Mouse (Mus musculus) olfactory bulb, adult 2 months (tissue): ENCODE data around the gene Vps8. TPM values are rescaled to one million over a fixed set of nuclear protein-coding genes. Genes with fewer than 3 reads are reported as not detected.

Experiments
- H3K27ac ChIP-seq: fragments of 200-500 bp; 2 replicates; pipeline ENCODE4 v1.5.1; 2012; ENCODE audit warnings: low read depth, low read length; ENCODE audit not compliant: insufficient read depth
- H3K4me1 ChIP-seq: fragments of 200-500 bp; 2 replicates; pipeline ENCODE4 v1.6.1; 2012; ENCODE audit warnings: low read length; ENCODE audit not compliant: control insufficient read depth, insufficient read depth
- H3K4me3 ChIP-seq: fragments of 200-500 bp; 2 replicates; pipeline ENCODE4 v1.5.1; 2012; ENCODE audit warnings: mild to moderate bottlenecking, low read depth, low read length, moderate library complexity; ENCODE audit not compliant: insufficient read depth
- CTCF ChIP-seq: fragments of 200-500 bp; IDR thresholded peaks from 2 replicates; pipeline ENCODE4 v1.5.1; 2012; ENCODE audit warnings: low read depth, mild to moderate bottlenecking, low read length, moderate library complexity; ENCODE audit not compliant: insufficient read depth
- POLR2A ChIP-seq: fragments of 200-500 bp; IDR thresholded peaks from 2 replicates; pipeline ENCODE4 v1.6.1; 2012; ENCODE audit warnings: mild to moderate bottlenecking, low read depth, low read length, moderate library complexity; ENCODE audit not compliant: insufficient read depth
- WGBS: fragments of 180-500 bp; shearing (Covaris S2); methylation state at CpG from one replicate; pipeline ENCODE4 v1.1.7; 2018; 5-methylcytosine and 5-hydroxymethylcytosine counted together
- polyA plus RNA-seq: library from polyadenylated mRNA; stranded (reverse); fragments of >200 nt; gene quantifications from 2 replicates; pipeline ENCODE4 v1.2.4, GENCODE M21; 2012; ENCODE audit warnings: low replicate concordance; ENCODE audit not compliant: missing spikeins, insufficient read depth, insufficient read length

The Vps8 gene
- polyA plus RNA-seq, 1 experiment = not detected

DNA sequence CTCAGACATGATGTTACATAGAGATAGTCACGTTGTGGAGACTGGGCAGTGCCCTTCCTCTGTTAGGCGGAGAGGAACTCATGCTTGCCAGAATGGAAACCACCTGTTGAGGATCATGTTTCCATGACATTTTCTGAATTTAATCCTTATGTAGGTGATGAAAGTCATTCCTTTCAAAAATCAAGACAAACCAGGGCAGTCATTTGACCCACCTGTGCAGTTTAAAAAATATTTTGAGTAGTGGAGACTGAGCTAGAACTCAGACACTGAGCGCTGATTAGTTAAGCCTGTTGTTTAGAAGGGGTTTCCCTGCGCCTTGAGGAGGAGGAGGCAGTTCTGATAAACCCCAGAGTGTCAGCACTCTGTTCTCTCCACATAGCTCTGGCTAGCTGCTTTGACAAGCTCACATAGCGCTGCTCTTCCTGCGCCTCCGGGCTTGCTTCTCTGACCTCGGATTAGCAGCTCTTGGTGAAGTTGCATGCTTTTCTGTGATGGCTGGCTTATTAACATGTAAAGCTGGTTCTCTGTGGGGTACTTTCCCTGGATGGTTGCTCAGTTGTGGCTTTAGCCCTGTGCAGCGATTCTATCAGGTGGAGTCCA lies 22.2 kb downstream of the Vps8 start:
- H3K4me3 ChIP-seq = no peak overlapping the region
- H3K4me1 ChIP-seq = peaks cover 10% of the 10 kb centered on the region
- TF ChIP-seq POLR2A (no peak), CTCF (no peak)
- H3K27ac ChIP-seq = no peak overlapping the region
- 61% methylated on average over 9 of the region's 9 CpGs for WGBS

DNA sequence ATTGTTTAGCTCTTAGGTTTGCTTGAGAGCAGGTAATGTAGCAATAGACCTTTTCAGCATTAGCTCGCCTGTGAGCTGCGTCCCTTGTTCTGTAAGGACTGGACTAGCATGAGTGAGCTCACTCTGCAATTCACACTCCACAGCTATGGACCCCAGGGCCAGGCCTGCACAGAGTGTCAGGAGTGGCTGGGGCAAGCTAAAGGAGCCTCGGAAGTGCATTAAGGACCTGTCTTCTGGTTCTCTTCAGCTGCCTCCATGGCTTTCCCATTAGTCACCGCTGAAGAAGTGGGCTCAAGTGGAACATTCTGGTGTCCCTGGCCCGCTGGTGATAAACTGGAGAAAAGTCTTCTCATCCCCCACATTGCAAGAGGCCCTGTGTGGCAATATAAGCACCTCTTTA lies 24.5 kb downstream of the Vps8 start:
- TF ChIP-seq POLR2A (no peak), CTCF (no peak)
- 90% methylated on average over 5 of the region's 5 CpGs for WGBS
- no peak overlapping the region for H3K4me3 ChIP-seq
- H3K27ac ChIP-seq = no peak overlapping the region
- peaks cover 7% of the 10 kb centered on the region for H3K4me1 ChIP-seq

DNA sequence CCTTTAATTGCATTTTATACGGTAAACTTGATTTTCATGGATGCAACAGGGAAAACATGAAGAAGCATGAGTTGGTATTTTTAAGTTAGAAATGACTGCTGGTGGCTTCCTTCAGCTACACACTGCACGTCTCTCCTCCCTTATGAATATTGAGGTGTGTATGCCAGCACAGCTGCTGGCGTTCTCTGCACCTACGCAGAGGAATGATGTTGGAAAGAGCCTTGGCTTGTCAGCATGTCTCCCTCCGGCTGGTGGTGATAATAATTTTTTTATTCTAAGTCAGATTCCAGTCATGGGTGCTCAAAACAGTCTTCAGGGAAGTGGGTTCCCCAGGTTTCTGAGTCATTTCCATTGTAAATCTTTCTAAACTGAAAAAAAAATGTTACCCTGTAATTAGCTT lies 25.5 kb downstream of the Vps8 start:
- Histone ChIP-seq H3K4me3 (no peak overlapping the region), H3K4me1 (peaks cover 7% of the 10 kb centered on the region), H3K27ac (no peak overlapping the region)
- TF ChIP-seq POLR2A (no peak), CTCF (no peak)
- WGBS = 65% methylated on average over 5 of the region's 5 CpGs

DNA sequence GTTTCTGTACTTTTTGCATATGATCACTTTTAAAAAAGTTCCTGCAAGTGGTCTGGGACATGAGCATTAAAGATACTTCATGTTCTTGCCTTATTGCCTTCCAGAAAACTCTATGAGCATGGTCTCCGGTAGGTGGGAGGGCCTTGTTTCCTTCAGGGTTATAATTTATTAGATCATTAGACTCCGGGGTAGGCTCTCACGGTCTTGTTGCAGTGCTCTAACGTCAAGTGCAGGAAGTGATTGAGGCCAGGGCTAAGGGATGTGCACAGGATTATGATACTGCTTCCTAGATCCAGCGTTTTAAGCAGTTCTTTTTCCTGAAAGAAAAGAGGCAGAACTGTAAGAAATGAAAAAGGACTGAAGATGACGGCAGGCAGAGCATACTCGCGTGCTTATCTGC lies 27.0 kb downstream of the Vps8 start:
- Histone ChIP-seq H3K4me3 (no peak overlapping the region), H3K4me1 (peaks cover 7% of the 10 kb centered on the region), H3K27ac (no peak overlapping the region)
- TF ChIP-seq POLR2A (no peak), CTCF (no peak)
- WGBS = 69% methylated on average over 8 of the region's 8 CpGs

DNA sequence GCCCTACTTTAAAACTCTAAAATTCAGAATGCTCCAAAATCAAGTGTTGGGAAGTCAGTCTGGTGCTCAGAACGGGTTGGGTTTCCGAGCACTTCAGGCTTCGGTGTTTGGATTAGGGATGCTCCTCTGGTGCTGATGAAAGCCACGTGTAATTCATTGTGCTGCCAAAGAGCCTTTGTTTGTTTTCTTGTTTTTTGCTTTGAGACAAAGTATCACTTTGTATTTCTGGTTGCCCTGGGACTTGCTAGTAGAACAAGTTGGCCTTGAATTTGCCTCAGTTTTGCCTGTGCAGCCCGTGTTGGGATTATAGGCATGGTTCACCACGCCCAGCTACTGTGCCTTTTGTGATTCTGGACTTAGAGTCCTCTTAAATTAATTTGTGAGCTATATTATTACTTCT lies 29.7 kb downstream of the Vps8 start:
- TF ChIP-seq CTCF (no peak), POLR2A (no peak)
- H3K4me1 ChIP-seq = peaks cover 4% of the 10 kb centered on the region
- no peak overlapping the region for H3K4me3 ChIP-seq
- no peak overlapping the region for H3K27ac ChIP-seq
- 68% methylated on average over 6 of the region's 6 CpGs for WGBS

DNA sequence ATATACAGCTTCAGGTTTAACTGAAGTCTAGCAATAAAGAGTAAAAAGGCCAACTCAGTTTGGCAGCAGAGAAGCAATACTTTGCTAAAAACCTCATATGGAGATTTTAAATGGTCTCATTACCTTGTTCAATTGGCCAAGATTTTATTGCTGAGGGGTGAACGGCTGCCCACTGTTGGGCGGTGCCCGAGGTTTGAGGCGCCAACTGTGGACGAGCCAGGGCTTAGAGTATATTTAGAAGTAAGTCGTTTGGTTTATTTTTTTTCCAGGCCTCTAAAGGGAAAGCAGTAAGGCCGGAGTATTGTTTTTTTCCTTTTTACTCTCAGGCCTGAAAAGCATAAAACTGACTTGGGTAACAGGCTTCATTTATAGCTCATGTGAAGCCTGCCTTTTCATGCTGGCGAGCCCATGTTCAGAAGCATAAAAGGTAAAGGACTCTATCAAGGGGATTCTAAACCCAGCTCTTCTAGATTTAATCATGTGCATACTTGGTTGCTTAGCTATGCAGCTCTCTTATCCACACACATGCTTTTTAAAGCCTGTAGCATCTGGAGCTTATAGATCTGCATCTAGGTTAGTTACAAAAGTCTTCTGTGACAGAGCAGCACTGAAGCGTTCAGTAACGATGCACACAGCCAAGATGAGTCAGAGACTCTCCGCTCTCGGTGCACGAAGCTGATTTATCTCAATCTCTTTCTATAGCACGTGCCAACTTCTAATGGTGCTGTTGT lies 34.9 kb downstream of the Vps8 start:
- WGBS = 48% methylated on average over 14 of the region's 14 CpGs

DNA sequence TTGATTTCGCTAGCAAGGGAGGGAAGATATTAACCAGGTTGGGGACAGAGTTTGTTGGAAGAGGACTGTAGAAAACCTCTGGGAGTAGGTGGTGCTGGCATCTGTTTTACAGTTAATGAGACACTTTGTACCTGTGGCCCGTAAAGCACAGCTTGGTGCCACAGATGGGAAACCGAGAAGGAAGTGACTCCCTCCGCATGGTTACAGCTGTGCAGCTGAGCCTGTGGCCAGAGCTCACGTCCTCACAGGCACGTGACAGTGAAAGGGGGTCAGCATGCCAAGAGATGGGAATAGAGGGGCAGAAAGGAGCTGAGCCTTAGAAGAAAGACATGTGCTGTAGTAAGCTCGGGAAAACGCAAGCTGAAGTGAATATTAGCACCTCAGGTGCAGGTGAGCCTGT lies 43.0 kb downstream of the Vps8 start:
- 75% methylated on average over 8 of the region's 8 CpGs for WGBS
- Histone ChIP-seq H3K4me1 (no peaks in the 10 kb centered on the region), H3K27ac (no peak overlapping the region), H3K4me3 (no peak overlapping the region)
- no peak for TF ChIP-seq CTCF
- no peak for TF ChIP-seq POLR2A

More for the DNA sequence above, 34.9 kb downstream of the Vps8 start:
- no peak overlapping the region for H3K4me3 ChIP-seq
- TF ChIP-seq CTCF = no peak
- TF ChIP-seq POLR2A = no peak
- H3K4me1 ChIP-seq = no peaks in the 10 kb centered on the region
- H3K27ac ChIP-seq = no peak overlapping the region

DNA sequence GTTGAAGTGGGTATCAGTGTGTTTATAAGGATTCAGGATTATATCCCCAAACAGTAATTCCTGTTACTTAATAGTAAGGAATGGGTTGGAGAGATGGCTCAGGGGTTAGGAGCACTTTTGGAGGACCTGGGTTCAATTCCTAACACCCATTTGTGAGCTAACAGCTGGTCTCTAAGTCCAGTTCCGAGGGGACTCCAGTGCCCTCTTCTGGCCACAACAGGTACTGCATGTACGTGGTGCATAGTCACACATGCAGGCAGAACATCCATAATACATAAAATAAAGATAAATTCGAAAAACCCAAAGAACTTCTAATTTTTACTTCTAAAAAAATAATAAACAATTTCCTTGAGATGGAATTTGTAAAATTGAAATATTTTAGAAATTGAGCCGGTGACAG lies 47.5 kb downstream of the Vps8 start:
- no peak overlapping the region for H3K27ac ChIP-seq
- no peak for TF ChIP-seq POLR2A
- H3K4me1 ChIP-seq = no peaks in the 10 kb centered on the region
- no peak overlapping the region for H3K4me3 ChIP-seq
- whole genome bisulfite sequencing = 90% methylated on average over 4 of the region's 4 CpGs

DNA sequence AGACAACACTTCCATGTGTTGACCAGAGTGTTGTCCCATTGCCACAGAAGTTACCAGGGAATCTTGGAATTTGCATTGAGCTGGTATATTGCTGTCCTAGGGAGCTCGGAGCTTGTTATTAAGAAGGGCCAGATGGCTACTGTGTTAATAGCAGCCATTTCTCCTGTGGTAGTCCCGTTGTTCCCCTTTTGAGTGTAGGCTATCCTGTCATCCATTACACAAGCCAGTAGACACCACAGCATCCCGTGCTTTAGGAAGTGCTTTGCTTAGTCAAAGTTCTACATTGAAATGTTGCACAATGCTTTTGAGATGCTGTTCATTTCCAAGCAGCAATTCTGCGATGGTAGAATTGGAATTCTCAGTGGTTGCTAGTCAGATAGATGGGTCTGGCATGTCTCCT lies 54.2 kb downstream of the Vps8 start:
- Histone ChIP-seq H3K4me3 (no peak overlapping the region), H3K4me1 (no peaks in the 10 kb centered on the region), H3K27ac (no peak overlapping the region)
- 88% methylated on average over 4 of the region's 4 CpGs for WGBS
- TF ChIP-seq POLR2A (no peak), CTCF (no peak)
